Mouse (Mus musculus): Measurements from ENCODE around the gene Ero1lb. TPM values are rescaled to one million over a fixed set of nuclear protein-coding genes. Genes with fewer than 3 reads are reported as not detected.
"Not testable (repeated sequence)": the region's sequence is repeated elsewhere in the genome, so short reads cannot be mapped to it uniquely, and the experiment has no call there.

Ero1lb gene
- total RNA-seq, 2 experiments from 2014 or later = 0.89 to 1.3 TPM

DNA sequence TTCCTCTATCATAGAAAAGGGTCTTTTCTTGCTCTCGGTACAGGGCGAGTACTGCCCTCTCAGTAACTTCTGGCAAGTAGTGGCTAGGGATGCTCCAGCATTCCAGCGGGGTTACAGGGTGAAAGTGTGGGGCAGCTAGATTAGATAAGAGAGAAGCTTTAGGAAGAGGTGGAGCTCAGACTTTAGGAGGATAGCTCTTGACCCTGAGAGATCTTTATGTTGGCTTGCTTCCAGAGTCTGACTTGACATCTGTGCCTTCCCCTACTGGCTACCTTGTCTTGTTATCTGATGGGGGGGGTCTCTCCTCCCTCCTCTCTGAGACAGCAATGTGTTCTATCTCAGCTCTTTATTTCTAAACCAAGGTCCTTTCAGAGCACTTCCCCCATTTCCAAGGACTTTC, 50.8 kb downstream of the Ero1lb start:
- DNase-seq, H3K27ac ChIP-seq: not testable (repeated sequence)

DNA sequence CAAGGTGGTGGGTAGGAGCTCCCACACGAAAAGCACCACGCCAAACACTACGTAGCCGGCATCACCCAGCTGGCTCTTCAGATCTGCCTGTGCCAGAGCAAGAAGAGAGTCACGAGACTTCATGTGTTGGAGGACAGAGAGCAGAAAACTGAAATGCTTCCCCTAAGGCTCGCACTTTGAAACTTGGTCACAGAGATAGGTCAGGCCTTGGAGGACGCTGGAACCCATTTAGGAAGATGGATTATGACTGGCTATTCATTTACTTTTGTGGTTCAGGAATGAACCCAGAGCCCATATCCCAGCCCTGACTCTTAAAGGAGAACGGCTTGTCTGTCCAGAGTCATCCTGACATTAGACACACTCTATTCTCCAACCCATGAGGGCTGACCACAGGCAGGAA, 54.1 kb downstream of the Ero1lb start:
- intact Hi-C loops (cut with DNase I); H3K27ac ChIP-seq; DNase-seq; H3K4me3 ChIP-seq: not testable (repeated sequence)

More for the DNA sequence above, 50.8 kb downstream of the Ero1lb start:
- H3K4me3 ChIP-seq; intact Hi-C loops (cut with DNase I): not testable (repeated sequence)

DNA sequence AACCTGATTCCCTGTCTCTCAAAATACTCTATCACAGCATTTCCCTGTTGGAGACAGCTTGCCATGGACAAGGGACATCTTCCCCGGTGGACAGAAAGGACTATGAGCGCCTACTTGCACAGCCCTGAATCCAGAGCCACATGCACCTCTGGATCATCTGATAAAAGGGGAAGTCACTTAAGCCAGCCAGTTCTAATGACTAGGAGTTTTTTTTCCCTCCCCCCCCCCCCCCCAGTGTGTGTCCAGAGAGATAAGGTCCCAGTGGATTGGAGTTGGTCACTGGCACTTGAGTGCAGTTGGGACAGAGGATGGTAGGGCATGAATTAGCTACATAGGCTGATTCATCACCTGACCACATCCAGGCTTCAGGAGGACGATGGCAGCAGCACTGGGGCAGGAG, 60.4 kb downstream of the Ero1lb start:
- not testable (repeated sequence) for H3K27ac ChIP-seq, H3K4me3 ChIP-seq, DNase-seq
- intact Hi-C loops (cut with DNase I) = loop anchor here (5.0 kb wide), 1 partner anchor 746 kb away; no protein-coding TSS in a partner anchor

DNA sequence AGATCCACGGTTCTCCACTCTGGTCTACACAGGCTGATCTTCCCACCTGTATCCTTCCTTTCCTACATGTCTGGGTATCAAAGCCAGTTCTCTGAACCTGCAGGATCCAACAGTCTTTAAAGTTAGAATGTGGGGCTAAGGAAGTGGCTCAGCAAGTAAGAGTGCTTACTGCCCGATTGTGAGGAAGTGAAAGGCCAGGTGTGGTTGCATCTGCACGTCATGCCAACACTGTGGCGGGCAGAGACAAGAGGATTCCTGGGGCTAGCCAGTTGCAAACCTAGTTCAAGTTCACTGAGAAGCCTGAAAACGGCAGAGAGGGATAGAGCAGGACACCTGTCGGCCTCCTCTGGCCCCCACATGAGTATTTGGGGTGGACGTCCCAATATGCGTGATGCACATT, 62.1 kb downstream of the Ero1lb start:
- not testable (repeated sequence) for H3K4me3 ChIP-seq, DNase-seq, H3K27ac ChIP-seq
- intact Hi-C loops (cut with DNase I) = loop anchor here (5.0 kb wide), 1 partner anchor 745 kb away; no protein-coding TSS in a partner anchor

DNA sequence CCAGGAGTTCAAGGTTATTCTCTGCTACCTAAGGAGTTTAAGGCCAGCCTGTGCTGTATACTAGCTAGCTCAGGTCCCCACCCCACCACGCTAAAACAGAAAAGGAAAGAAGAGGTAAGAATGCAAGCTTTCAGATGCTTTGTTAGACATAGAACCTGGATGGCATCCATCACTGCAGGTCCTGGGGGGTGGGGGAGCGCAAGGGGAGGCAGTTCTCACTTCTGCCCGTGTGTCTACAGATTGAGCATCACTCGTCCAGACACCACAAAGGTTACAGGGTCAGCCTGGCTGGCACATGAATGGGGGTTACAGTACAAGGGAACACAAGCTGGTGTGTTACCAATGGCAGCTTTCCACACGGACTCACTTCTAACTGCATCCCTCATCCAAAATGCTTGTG, 62.5 kb downstream of the Ero1lb start:
- not testable (repeated sequence) for H3K27ac ChIP-seq

DNA sequence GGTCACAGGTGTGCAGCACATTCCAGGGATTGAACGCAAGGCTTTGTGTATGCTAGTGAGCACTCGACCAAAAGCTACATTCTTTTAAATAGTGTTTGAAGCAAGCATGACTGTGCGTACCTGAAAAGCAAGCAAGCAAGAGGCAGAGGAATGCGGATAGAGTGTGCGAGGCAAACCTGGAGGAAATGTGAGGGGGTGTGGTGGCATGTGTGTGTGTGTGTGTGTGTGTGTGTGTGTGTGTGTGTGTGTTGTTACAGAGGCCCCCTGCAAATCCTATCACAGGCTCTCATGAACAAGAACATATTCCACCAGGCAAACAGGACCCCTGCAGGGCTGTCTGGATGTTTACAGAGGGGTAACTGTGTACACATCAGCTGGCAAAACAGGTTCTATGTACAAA, 64.6 kb downstream of the Ero1lb start:
- H3K27ac ChIP-seq; H3K4me3 ChIP-seq; intact Hi-C loops (cut with DNase I); DNase-seq: not testable (repeated sequence)

More for the DNA sequence above, 62.5 kb downstream of the Ero1lb start:
- H3K4me3 ChIP-seq, DNase-seq: not testable (repeated sequence)
- intact Hi-C loops (cut with DNase I) = loop anchor here (5.0 kb wide), 1 partner anchor 744 kb away; no protein-coding TSS in a partner anchor

DNA sequence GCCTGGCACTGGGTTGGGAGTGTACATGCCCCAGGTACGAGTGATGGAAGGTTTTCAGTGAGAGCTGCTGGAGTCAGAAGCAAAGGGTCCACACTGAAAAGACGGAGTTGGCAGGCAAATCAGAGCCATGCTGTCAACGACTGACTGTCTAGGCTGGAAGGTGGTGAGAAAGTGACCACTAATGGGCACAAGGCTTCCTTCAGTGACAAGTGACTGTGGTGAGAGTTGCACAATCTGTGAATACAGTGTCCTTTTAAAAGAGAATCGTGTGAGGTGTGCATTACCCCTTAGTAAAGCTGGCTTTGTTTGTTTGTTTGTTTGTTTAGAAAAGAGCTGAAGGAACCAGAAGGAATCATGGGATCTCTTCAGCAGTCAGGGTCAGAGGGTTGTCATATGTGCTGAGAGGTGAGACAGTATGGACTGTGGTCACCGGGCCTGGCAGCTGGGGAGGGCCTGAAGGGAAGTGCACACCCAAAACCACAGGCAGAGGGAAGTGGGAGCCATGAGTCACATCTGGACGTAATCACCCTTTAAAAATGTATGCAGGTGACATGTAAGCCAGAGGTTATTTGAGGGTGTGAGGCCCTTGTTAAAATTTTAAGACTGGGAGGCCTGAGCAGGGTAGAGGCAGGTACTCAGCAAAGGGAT, 69.4 kb downstream of the Ero1lb start:
- DNase-seq; intact Hi-C loops (cut with DNase I); H3K4me3 ChIP-seq; H3K27ac ChIP-seq: not testable (repeated sequence)

DNA sequence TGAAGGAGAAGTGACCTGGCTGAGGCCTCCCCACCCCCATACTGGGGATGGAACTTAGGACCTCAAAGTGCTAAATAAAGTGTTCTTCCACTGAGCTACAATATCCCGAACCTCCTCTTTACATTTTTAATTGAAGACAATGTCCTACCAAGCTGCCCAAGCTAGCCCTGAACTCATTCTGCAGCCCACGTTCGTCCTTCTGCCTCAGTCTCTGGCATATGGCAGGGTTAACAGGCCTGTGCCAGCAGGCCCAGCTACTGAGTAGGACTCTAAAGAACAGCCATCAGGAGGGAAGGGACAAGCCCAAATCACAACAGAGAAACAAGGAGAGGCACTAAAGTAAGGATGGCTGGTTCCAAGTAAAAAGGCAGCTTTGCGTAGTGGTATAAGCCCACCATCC, 77.1 kb downstream of the Ero1lb start:
- DNase-seq; H3K27ac ChIP-seq; H3K4me3 ChIP-seq; intact Hi-C loops (cut with DNase I): not testable (repeated sequence)

DNA sequence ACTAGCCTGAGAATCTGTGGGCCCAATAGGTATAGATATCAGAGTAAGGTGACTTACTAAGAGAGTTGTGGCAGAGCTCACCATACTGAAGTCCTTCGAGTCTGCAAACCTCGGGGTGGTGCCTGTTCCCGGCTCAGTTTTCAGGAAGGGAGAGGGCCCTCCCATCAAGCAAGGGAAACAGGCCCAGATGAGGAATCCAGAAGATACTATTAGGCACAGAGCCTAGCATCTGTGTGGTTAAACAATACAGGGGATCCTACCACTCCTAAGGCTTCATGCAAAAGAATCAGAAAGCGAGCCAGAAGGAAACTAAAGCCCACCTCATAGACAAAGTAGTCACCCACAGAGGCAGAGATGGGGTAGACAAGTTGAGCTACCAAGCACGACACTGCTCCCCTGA, 81.0 kb downstream of the Ero1lb start:
- H3K4me3 ChIP-seq; DNase-seq; H3K27ac ChIP-seq; intact Hi-C loops (cut with DNase I): not testable (repeated sequence)

DNA sequence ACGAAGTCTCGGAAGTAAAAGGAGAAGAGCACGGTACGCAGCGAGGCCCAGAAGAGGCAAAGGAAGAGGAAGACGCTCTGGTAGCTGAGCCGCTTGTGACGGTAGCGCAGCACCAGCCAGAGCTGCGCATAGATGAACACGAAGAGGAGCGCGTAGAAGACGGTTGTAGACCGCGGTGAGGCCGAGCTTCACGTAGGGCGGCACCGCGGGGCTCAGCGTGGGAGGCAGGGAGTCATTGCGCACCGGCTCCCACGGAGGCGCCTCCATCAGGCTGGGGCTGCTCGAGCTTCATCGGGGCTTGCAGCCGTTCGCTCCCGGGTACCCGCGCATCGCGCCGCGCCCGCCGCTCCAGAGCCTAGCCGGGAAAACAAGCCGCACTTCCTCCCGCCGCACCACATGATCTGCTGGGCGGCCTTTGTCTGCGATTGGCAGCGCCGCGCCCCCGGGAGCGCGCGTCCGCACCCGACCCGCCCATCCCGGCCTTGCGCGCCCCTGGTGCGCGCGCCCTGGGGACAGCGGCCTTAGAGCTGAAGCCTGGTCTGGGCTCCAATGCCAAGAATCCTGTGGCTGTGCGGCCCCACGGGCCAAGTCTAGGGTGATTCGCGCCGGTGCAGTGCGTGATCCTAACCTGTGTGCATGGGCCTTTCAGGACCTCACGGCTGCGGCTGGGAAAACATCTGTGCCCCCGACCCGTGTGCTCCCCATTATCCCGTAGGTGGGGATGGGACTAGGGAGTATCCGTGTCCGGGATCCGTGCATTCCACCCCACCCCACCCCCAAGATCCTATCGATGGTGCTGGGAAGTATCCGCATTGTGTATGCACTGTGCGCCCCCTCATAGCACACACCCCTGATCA, 84.6 kb downstream of the Ero1lb start:
- intact Hi-C loops (cut with DNase I) = not testable (repeated sequence)
- H3K27ac ChIP-seq = peak overlapping the region; percentile 66
- peak; percentile 80 for DNase-seq
- H3K4me3 ChIP-seq = peak overlapping the region; percentile 72

DNA sequence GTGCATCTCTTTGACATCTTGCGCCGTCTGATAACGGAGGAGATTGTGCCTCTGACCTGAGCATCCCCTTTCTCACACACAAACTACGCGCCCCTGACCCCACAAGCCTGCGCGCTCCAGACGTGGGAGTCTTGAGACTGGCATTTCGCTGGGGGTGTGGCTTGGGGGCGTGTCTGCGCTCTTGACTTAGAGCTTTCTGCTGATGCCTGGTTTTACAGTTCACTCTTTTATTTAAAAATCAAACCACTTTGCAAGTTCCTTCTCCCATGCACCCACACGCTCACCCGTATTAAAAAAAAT, 85.2 kb downstream of the Ero1lb start:
- H3K4me3 ChIP-seq = peak overlapping the region; percentile 69
- peak; percentile 58 for DNase-seq
- intact Hi-C loops (cut with DNase I) = not testable (repeated sequence)

More for the DNA sequence above, 85.2 kb downstream of the Ero1lb start:
- H3K27ac ChIP-seq = not testable (repeated sequence)

Other genes with a start within 250 kb of the Ero1lb start
- 1,000 to 10,000 TPM in 1 of 2 experiments, 100 to 1,000 TPM in 1; 773 to 1,947 TPM for gene Actn2, start 225.1 kb upstream of the Ero1lb start, total RNA-seq (2021)
- 10 to 100 TPM; 13.5 to 14.0 TPM for gene Heatr1, start 170.8 kb upstream of the Ero1lb start, total RNA-seq (2021)
- gene Lgals8, start 100.9 kb upstream of the Ero1lb start, total RNA-seq (2021) = 10 to 100 TPM; 26.0 to 29.1 TPM
- gene Edaradd, start 45.4 kb upstream of the Ero1lb start, total RNA-seq (2021) = not detected
- gene Prl2c3, start 234.2 kb downstream of the Ero1lb start, total RNA-seq (2021) = not detected